Mouse (Mus musculus) embryonic facial prominence, embryonic 10.5 days (tissue): Measurements from ENCODE around the gene Zbp1. TPM values are rescaled to one million over a fixed set of nuclear protein-coding genes. Genes with fewer than 3 reads are reported as not detected.

Experiments used
- DNase-seq: peaks from one replicate; pipeline ENCODE4 v3.0.0-alpha.2; 2017; ENCODE audit warnings: low spot score
- H3K27ac ChIP-seq: fragments of 300-500 bp; sonication (generic); replicated peaks from 2 replicates; pipeline ENCODE4 v1.5.1; 2016; ENCODE audit warnings: mild to moderate bottlenecking
- H3K27me3 ChIP-seq: fragments of 300-500 bp; sonication (generic); replicated peaks from 2 replicates; pipeline ENCODE4 v1.6.1; 2016; ENCODE audit warnings: low read depth, mild to moderate bottlenecking; ENCODE audit not compliant: poor library complexity, severe bottlenecking
- H3K36me3 ChIP-seq: fragments of 300-500 bp; sonication (generic); replicated peaks from 2 replicates; pipeline ENCODE4 v1.6.1; 2016; ENCODE audit warnings: mild to moderate bottlenecking, moderate library complexity
- H3K4me1 ChIP-seq: fragments of 300-500 bp; sonication (generic); 2 replicates; pipeline ENCODE4 v1.6.1; 2016
- H3K4me3 ChIP-seq: fragments of 300-500 bp; sonication (generic); 2 replicates; pipeline ENCODE4 v1.5.1; 2016; ENCODE audit warnings: mild to moderate bottlenecking, moderate library complexity
- H3K9me3 ChIP-seq: fragments of 300-500 bp; sonication (generic); 2 replicates; pipeline ENCODE4 v1.6.1; 2016; ENCODE audit warnings: mild to moderate bottlenecking
- WGBS: fragments of 180-500 bp; shearing (Covaris S2); methylation state at CpG from one replicate; pipeline ENCODE4 v1.1.7; 2016; 5-methylcytosine and 5-hydroxymethylcytosine counted together
- polyA plus RNA-seq: library from polyadenylated mRNA; unstranded; fragments of >200 nt; fragmentation: Nextera tagmentation; extraction: Ambion mirVana; gene quantifications from 2 replicates; pipeline ENCODE4 v1.2.1, GENCODE M21; 2016

Zbp1 gene
- polyA plus RNA-seq, 1 experiment from 2014 or later: not detected

- 3% methylated on average over 30 of the region's 30 CpGs for WGBS
- DNase-seq: peak; percentile 67
- peaks cover 42% of the 10 kb centered on the region for H3K27me3 ChIP-seq
- no peaks in the 10 kb centered on the region for H3K9me3 ChIP-seq
- peak overlapping the region; percentile 50 for H3K4me3 ChIP-seq
- peak overlapping the region; percentile 88 for H3K27ac ChIP-seq
- H3K4me1 ChIP-seq: peaks cover 39% of the 10 kb centered on the region
- H3K36me3 ChIP-seq: no peaks in the 10 kb centered on the region
Observed at GRCm38 (mm10) chr2:173171470-173171869, 47.3 kb downstream of the Zbp1 start.

GRCm38 (mm10) chr2:173170715-173171114, 48.0 kb downstream of the Zbp1 start:
- Histone ChIP-seq H3K27ac (0 out of 2 replicates have a peak overlapping the region, but pooled peaks have one; percentile 88), H3K27me3 (peaks cover 47% of the 10 kb centered on the region), H3K36me3 (no peaks in the 10 kb centered on the region), H3K9me3 (no peaks in the 10 kb centered on the region), H3K4me1 (peaks cover 39% of the 10 kb centered on the region), H3K4me3 (no peak overlapping the region)
- no peak for DNase-seq
- whole genome bisulfite sequencing: 52% methylated on average over 2 of the region's 2 CpGs

- no peak overlapping the region for H3K27ac ChIP-seq
- DNase-seq: no peak
- H3K4me3 ChIP-seq: no peak overlapping the region
- peaks cover 49% of the 10 kb centered on the region for H3K27me3 ChIP-seq
- WGBS: 65% methylated on average over 2 of the region's 2 CpGs
- no peaks in the 10 kb centered on the region for H3K9me3 ChIP-seq
- H3K4me1 ChIP-seq: peaks cover 39% of the 10 kb centered on the region
- H3K36me3 ChIP-seq: no peaks in the 10 kb centered on the region
Observed at GRCm38 (mm10) chr2:173170081-173170480, 48.6 kb downstream of the Zbp1 start.

GRCm38 (mm10) chr2:173168411-173168851, 50.3 kb downstream of the Zbp1 start:
- Histone ChIP-seq H3K27me3 (peaks cover 49% of the 10 kb centered on the region), H3K36me3 (no peaks in the 10 kb centered on the region), H3K9me3 (no peaks in the 10 kb centered on the region), H3K4me1 (peaks cover 25% of the 10 kb centered on the region), H3K4me3 (no peak overlapping the region), H3K27ac (no peak overlapping the region)
- 86% methylated on average over 5 of the region's 5 CpGs for WGBS
- no peak for DNase-seq

GRCm38 (mm10) chr2:173165357-173165756, 53.4 kb downstream of the Zbp1 start:
- peaks cover 10% of the 10 kb centered on the region for H3K4me1 ChIP-seq
- peaks cover 20% of the 10 kb centered on the region for H3K27me3 ChIP-seq
- H3K36me3 ChIP-seq: no peaks in the 10 kb centered on the region
- no peak overlapping the region for H3K4me3 ChIP-seq
- H3K9me3 ChIP-seq: no peaks in the 10 kb centered on the region
- DNase-seq: no peak
- 93% methylated on average over 10 of the region's 10 CpGs for WGBS
- H3K27ac ChIP-seq: no peak overlapping the region

- WGBS: 89% methylated on average over 10 of the region's 10 CpGs
- Histone ChIP-seq H3K9me3 (no peaks in the 10 kb centered on the region), H3K4me1 (peaks cover 10% of the 10 kb centered on the region), H3K36me3 (no peaks in the 10 kb centered on the region), H3K27me3 (peaks cover 16% of the 10 kb centered on the region), H3K4me3 (no peak overlapping the region), H3K27ac (no peak overlapping the region)
- no peak for DNase-seq
Observed at GRCm38 (mm10) chr2:173164946-173165345, 53.8 kb downstream of the Zbp1 start.

- 43% methylated on average over 2 of the region's 2 CpGs for WGBS
- H3K9me3 ChIP-seq: no peaks in the 10 kb centered on the region
- no peak overlapping the region for H3K4me3 ChIP-seq
- H3K27ac ChIP-seq: no peak overlapping the region
- peaks cover 11% of the 10 kb centered on the region; the same call in 1 of the 2 replicates for H3K27me3 ChIP-seq
- no peaks in the 10 kb centered on the region for H3K36me3 ChIP-seq
- peaks cover 16% of the 10 kb centered on the region for H3K4me1 ChIP-seq
- DNase-seq: peak; percentile 38
Observed at GRCm38 (mm10) chr2:173164358-173164757, 54.4 kb downstream of the Zbp1 start.

GRCm38 (mm10) chr2:173163380-173163779, 55.3 kb downstream of the Zbp1 start:
- Histone ChIP-seq H3K4me3 (no peak overlapping the region), H3K27me3 (peaks cover 11% of the 10 kb centered on the region; the same call in 1 of the 2 replicates), H3K27ac (no peak overlapping the region), H3K4me1 (peaks cover 19% of the 10 kb centered on the region), H3K36me3 (no peaks in the 10 kb centered on the region), H3K9me3 (no peaks in the 10 kb centered on the region)
- 87% methylated on average over 8 of the region's 8 CpGs for WGBS
- DNase-seq: no peak

GRCm38 (mm10) chr2:173159354-173160311, 59.1 kb downstream of the Zbp1 start:
- no peaks in the 10 kb centered on the region for H3K9me3 ChIP-seq
- DNase-seq: peak; percentile 81
- 58% methylated on average over 24 of the region's 24 CpGs for WGBS
- no peaks in the 10 kb centered on the region for H3K36me3 ChIP-seq
- no peaks in the 10 kb centered on the region; the same call in 1 of the 2 replicates for H3K27me3 ChIP-seq
- H3K4me1 ChIP-seq: peaks cover 19% of the 10 kb centered on the region
- peak overlapping the region; percentile 61 for H3K27ac ChIP-seq
- no peak overlapping the region for H3K4me3 ChIP-seq

- 86% methylated on average over 19 of the region's 19 CpGs for WGBS
- Histone ChIP-seq H3K36me3 (no peaks in the 10 kb centered on the region), H3K4me3 (no peak overlapping the region)
Observed at GRCm38 (mm10) chr2:173158390-173159055, 60.2 kb downstream of the Zbp1 start.

GRCm38 (mm10) chr2:173157871-173158270, 60.9 kb downstream of the Zbp1 start:
- no peak for DNase-seq
- no peak overlapping the region for H3K4me3 ChIP-seq
- 95% methylated on average over 4 of the region's 4 CpGs for WGBS

More at GRCm38 (mm10) chr2:173158390-173159055, 60.2 kb downstream of the Zbp1 start:
- DNase-seq: no peak
- Histone ChIP-seq H3K4me1 (peaks cover 19% of the 10 kb centered on the region), H3K27ac (no peak overlapping the region), H3K9me3 (no peaks in the 10 kb centered on the region), H3K27me3 (no peaks in the 10 kb centered on the region; the same call in 1 of the 2 replicates)

GRCm38 (mm10) chr2:173157376-173157775, 61.3 kb downstream of the Zbp1 start:
- DNase-seq: no peak
- Histone ChIP-seq H3K4me3 (no peak overlapping the region), H3K27me3 (no peaks in the 10 kb centered on the region), H3K9me3 (no peaks in the 10 kb centered on the region), H3K4me1 (peaks cover 18% of the 10 kb centered on the region), H3K27ac (no peak overlapping the region), H3K36me3 (no peaks in the 10 kb centered on the region)
- 57% methylated on average over 4 of the region's 4 CpGs for WGBS

More at GRCm38 (mm10) chr2:173157871-173158270, 60.9 kb downstream of the Zbp1 start:
- H3K27ac ChIP-seq: no peak overlapping the region
- H3K4me1 ChIP-seq: peaks cover 19% of the 10 kb centered on the region
- no peaks in the 10 kb centered on the region for H3K9me3 ChIP-seq
- no peaks in the 10 kb centered on the region for H3K36me3 ChIP-seq
- H3K27me3 ChIP-seq: no peaks in the 10 kb centered on the region; the same call in 1 of the 2 replicates
